Mouse (Mus musculus) spleen, adult 2 months (tissue): ENCODE measurements around the gene Dnmt3a. TPM values are rescaled to one million over a fixed set of nuclear protein-coding genes. Genes with fewer than 3 reads are reported as not detected.

Source experiments
- DNase-seq, 2 experiments: peaks; one replicate each; pipeline versions ENCODE4 v3.0.0 to v3.0.0-alpha.2; 2012 to 2021; ENCODE audit warnings: low spot score in 2 of 2, low read depth in 1 of 2
- H3K27ac ChIP-seq: fragments of 200-500 bp; 2 replicates; pipeline ENCODE4 v1.5.1; 2012; ENCODE audit warnings: low read length, inconsistent platforms; ENCODE audit not compliant: insufficient read depth
- H3K27me3 ChIP-seq: fragments of 200-500 bp; 2 replicates; pipeline ENCODE4 v1.6.1; 2012; ENCODE audit warnings: mild to moderate bottlenecking, moderate library complexity, low read length, inconsistent platforms; ENCODE audit not compliant: control insufficient read depth, insufficient read depth
- H3K36me3 ChIP-seq: fragments of 200-500 bp; 2 replicates; pipeline ENCODE4 v1.6.1; 2012; ENCODE audit warnings: mild to moderate bottlenecking, low read length, inconsistent platforms; ENCODE audit not compliant: control insufficient read depth, insufficient read depth
- H3K4me1 ChIP-seq: fragments of 200-500 bp; 2 replicates; pipeline ENCODE4 v1.6.1; 2011; ENCODE audit warnings: inconsistent platforms; ENCODE audit not compliant: control insufficient read depth, insufficient read depth, insufficient read length
- H3K4me3 ChIP-seq: fragments of 200-500 bp; 2 replicates; pipeline ENCODE4 v1.5.1; 2011; ENCODE audit warnings: mild to moderate bottlenecking, inconsistent platforms; ENCODE audit not compliant: insufficient read depth, insufficient read length; ENCODE audit errors: extremely low read depth
- CTCF ChIP-seq: fragments of 200-500 bp; IDR thresholded peaks from 2 replicates; pipeline ENCODE4 v1.5.1; 2011; ENCODE audit warnings: mild to moderate bottlenecking, inconsistent platforms; ENCODE audit not compliant: insufficient read depth, insufficient read length, insufficient replicate concordance; ENCODE audit errors: extremely low read depth
- POLR2A ChIP-seq: fragments of 200-500 bp; IDR thresholded peaks from 2 replicates; pipeline ENCODE4 v1.6.1; 2011; ENCODE audit warnings: low read depth, low read length, inconsistent platforms
- WGBS: fragments of 180-500 bp; shearing (Covaris S2); methylation state at CpG from one replicate; pipeline ENCODE4 v1.1.7; 2018; 5-methylcytosine and 5-hydroxymethylcytosine counted together
- polyA plus RNA-seq: library from polyadenylated mRNA; depleted of rRNA; stranded (reverse); fragments of >200 nt; gene quantifications from 2 replicates; pipeline ENCODE4 v1.2.3, GENCODE M21; 2012

The Dnmt3a gene
- polyA plus RNA-seq, 1 experiment, result 19.3 TPM

- 84% methylated on average over 9 of the region's 9 CpGs for WGBS
- H3K4me1 ChIP-seq, result peaks cover 19% of the 10 kb centered on the region; the same call in 1 of the 2 replicates
Observed at GRCm38 (mm10) chr12:3837081-3837832, 31.4 kb downstream of the Dnmt3a start.

DNA sequence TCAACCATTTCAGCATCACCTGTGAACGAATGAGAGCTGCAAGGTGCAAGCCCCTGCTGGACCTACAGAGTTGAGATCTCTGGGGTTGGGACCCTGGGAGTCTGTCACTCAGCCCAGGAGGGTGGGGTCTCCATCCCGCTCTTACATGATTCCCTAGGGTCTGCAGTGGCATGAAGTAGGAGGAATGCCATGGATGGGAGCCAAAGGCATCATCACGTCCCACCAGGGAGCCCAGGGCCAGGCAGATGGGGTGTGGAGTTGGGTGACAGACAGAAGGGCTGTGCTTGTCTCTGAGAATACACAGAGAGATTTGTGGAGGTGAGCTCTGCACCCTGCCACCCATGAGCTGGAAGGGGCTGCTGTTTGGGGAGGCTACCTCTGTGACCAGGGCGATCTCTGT, 32.2 kb downstream of the Dnmt3a start:
- Histone ChIP-seq H3K36me3 (peaks cover 12% of the 10 kb centered on the region), H3K27ac (no peak overlapping the region), H3K4me1 (peaks cover 19% of the 10 kb centered on the region; the same call in 1 of the 2 replicates), H3K4me3 (no peak overlapping the region), H3K27me3 (no peaks in the 10 kb centered on the region)
- no peak for DNase-seq
- 97% methylated on average over 4 of the region's 4 CpGs for WGBS
- TF ChIP-seq CTCF (no peak), POLR2A (no peak)

More at GRCm38 (mm10) chr12:3837081-3837832, 31.4 kb downstream of the Dnmt3a start:
- Histone ChIP-seq H3K4me3 (no peak overlapping the region), H3K36me3 (peaks cover 12% of the 10 kb centered on the region), H3K27ac (no peak overlapping the region), H3K27me3 (no peaks in the 10 kb centered on the region)
- no peak for DNase-seq
- TF ChIP-seq CTCF, result no peak

GRCm38 (mm10) chr12:3839662-3840061, 33.9 kb downstream of the Dnmt3a start:
- TF ChIP-seq POLR2A (no peak), CTCF (no peak)
- Histone ChIP-seq H3K27ac (no peak overlapping the region), H3K4me3 (no peak overlapping the region), H3K4me1 (peaks cover 8% of the 10 kb centered on the region; the same call in 1 of the 2 replicates), H3K27me3 (no peaks in the 10 kb centered on the region), H3K36me3 (peaks cover 12% of the 10 kb centered on the region)
- DNase-seq, result no peak
- WGBS, result 72% methylated on average over 1 of the region's 1 CpGs

- H3K36me3 ChIP-seq, result peaks cover 9% of the 10 kb centered on the region
- DNase-seq, result no peak
- H3K27me3 ChIP-seq, result no peaks in the 10 kb centered on the region
- no peak overlapping the region for H3K4me3 ChIP-seq
- no peak overlapping the region for H3K27ac ChIP-seq
- 86% methylated on average over 4 of the region's 4 CpGs for WGBS
- TF ChIP-seq CTCF (no peak), POLR2A (no peak)
- H3K4me1 ChIP-seq, result no peaks in the 10 kb centered on the region; the same call in 1 of the 2 replicates
Observed at GRCm38 (mm10) chr12:3841121-3841520, 35.3 kb downstream of the Dnmt3a start.

DNA sequence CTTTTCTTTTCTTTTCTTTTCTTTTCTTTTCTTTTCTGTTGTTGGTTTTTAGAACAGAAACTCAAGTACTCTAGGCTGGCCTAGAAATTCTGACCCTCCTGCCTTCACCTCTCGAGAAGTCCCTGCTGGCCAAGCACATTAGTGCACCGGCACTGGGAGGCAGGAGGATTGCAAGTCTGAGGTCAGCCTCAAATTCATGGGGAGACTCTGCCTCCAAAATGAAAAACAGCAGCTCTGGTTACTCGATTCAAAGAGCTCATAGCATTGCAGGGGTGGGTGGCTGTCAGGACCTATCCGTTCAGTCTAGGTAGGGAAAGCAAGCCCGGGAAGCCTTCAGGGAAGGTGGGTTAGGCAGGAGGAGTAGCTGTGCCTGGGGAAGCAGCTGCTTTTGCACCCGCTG, 37.0 kb downstream of the Dnmt3a start:
- Histone ChIP-seq H3K27ac (no peak overlapping the region), H3K4me1 (no peaks in the 10 kb centered on the region; the same call in 1 of the 2 replicates), H3K27me3 (no peaks in the 10 kb centered on the region), H3K36me3 (peaks cover 2% of the 10 kb centered on the region), H3K4me3 (no peak overlapping the region)
- TF ChIP-seq POLR2A (no peak), CTCF (no peak)
- DNase-seq, result no peak
- 75% methylated on average over 6 of the region's 6 CpGs for WGBS

DNA sequence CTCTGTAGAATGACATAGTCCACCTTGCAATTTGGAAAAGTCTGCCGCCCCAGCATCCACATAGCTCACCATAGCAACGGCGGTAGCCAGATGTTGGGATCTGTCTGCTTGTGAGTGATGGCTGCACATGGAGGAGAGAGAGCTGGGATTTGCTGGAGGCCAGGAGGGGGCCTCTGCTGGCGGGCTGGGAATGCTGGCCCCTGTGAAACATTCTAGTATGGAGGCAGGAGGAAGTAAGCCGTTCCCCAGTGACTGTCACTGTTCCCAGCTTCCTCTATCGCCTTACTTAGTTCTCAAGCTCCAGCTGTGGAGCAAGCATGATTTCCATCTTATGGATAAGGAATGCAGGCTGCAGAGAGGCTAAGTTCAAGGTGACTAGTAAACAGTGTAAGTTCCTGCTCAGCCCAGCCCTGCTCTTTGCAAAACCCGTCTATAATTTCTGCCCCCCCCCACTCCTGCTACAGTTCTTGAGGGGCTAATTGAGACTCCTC, 37.6 kb downstream of the Dnmt3a start:
- Histone ChIP-seq H3K27ac (no peak overlapping the region), H3K36me3 (peaks cover 4% of the 10 kb centered on the region)

DNA sequence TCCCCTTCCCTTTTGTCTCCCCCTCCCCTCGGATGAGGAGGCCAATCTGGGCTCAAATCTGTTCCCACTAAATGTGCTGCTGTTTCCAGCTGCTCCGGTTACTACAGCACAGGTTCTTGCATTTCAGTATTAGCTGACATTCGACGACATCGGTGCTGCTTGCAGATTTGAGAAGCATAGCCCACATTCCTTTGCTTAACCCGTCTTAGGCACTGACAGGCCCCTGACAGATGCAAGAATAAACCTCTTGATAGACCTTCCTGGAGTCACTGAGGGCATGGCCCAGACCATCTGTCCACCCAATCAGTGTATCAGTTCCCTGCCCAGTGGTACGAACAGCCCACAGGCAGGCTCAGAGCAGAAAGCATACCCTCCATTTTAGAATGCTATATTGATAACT, 38.1 kb downstream of the Dnmt3a start:
- peaks cover 3% of the 10 kb centered on the region for H3K36me3 ChIP-seq
- WGBS, result 85% methylated on average over 7 of the region's 7 CpGs
- no peak overlapping the region for H3K4me3 ChIP-seq
- no peak for TF ChIP-seq POLR2A
- no peak for TF ChIP-seq CTCF
- no peaks in the 10 kb centered on the region for H3K27me3 ChIP-seq
- H3K4me1 ChIP-seq, result no peaks in the 10 kb centered on the region; the same call in 1 of the 2 replicates
- DNase-seq, result no peak
- no peak overlapping the region for H3K27ac ChIP-seq

More for the DNA sequence above, 37.6 kb downstream of the Dnmt3a start:
- 67% methylated on average over 7 of the region's 7 CpGs for WGBS
- DNase-seq, result no peak
- Histone ChIP-seq H3K4me3 (no peak overlapping the region), H3K27me3 (no peaks in the 10 kb centered on the region), H3K4me1 (no peaks in the 10 kb centered on the region; the same call in 1 of the 2 replicates)
- TF ChIP-seq POLR2A (no peak), CTCF (no peak)
